Mouse (Mus musculus): Measurements from ENCODE around the gene Pla1a. TPM values are rescaled to one million over a fixed set of nuclear protein-coding genes. Genes with fewer than 3 reads are reported as not detected.
"Not testable (repeated sequence)": the region's sequence is repeated elsewhere in the genome, so short reads cannot be mapped to it uniquely, and the experiment has no call there.

The Pla1a gene
- 0.25 and 0.37 TPM in 2 replicates for polyA plus RNA-seq (2012; rRNA removed)

GRCm38 (mm10) chr16:38432498-38433425 is at the start of gene Pla1a:
TSS of gene Pla1a (minus strand) at chr16:38433145.
- TF ChIP-seq POLR2A (IDR thresholded peaks at IDR 0.05; ENCODE audit: borderline replicate concordance, extremely low read depth, insufficient read depth, insufficient read length, poor library complexity, severe bottlenecking), result no peak
- no peak for TF ChIP-seq CTCF (IDR thresholded peaks at IDR 0.05; ENCODE audit: borderline replicate concordance, extremely low read depth, insufficient read depth, insufficient read length)
- DNase-seq (ENCODE audit: low read depth), result no peak

- TF ChIP-seq CTCF (IDR thresholded peaks at IDR 0.05; ENCODE audit: borderline replicate concordance, extremely low read depth, insufficient read depth, insufficient read length) (no peak), POLR2A (IDR thresholded peaks at IDR 0.05; ENCODE audit: borderline replicate concordance, extremely low read depth, insufficient read depth, insufficient read length, poor library complexity, severe bottlenecking) (no peak)
- no peak for DNase-seq (ENCODE audit: low read depth)
Measured at GRCm38 (mm10) chr16:38481327-38481726, 48.4 kb upstream of the Pla1a start.

- TF ChIP-seq POLR2A (IDR thresholded peaks at IDR 0.05; ENCODE audit: borderline replicate concordance, extremely low read depth, insufficient read depth, insufficient read length, poor library complexity, severe bottlenecking), result no peak
- no peak for TF ChIP-seq CTCF (IDR thresholded peaks at IDR 0.05; ENCODE audit: borderline replicate concordance, extremely low read depth, insufficient read depth, insufficient read length)
- DNase-seq (ENCODE audit: low read depth), result no peak
Measured at GRCm38 (mm10) chr16:38478296-38478695, 45.4 kb upstream of the Pla1a start.

- DNase-seq (ENCODE audit: low read depth), result not testable (repeated sequence)
Measured at GRCm38 (mm10) chr16:38477241-38477608, 44.3 kb upstream of the Pla1a start.

GRCm38 (mm10) chr16:38476312-38477240 is 43.6 kb upstream of the Pla1a start:
- TF ChIP-seq CTCF (IDR thresholded peaks at IDR 0.05; ENCODE audit: borderline replicate concordance, extremely low read depth, insufficient read depth, insufficient read length), result no peak
- no peak for TF ChIP-seq POLR2A (IDR thresholded peaks at IDR 0.05; ENCODE audit: borderline replicate concordance, extremely low read depth, insufficient read depth, insufficient read length, poor library complexity, severe bottlenecking)
- peak; percentile 62 for DNase-seq (ENCODE audit: low read depth)

- TF ChIP-seq CTCF (IDR thresholded peaks at IDR 0.05; ENCODE audit: borderline replicate concordance, extremely low read depth, insufficient read depth, insufficient read length) (no peak), POLR2A (IDR thresholded peaks at IDR 0.05; ENCODE audit: borderline replicate concordance, extremely low read depth, insufficient read depth, insufficient read length, poor library complexity, severe bottlenecking) (no peak)
- no peak for DNase-seq (ENCODE audit: low read depth)
Measured at GRCm38 (mm10) chr16:38475681-38476311, 42.9 kb upstream of the Pla1a start.

- DNase-seq (ENCODE audit: low read depth), result no peak
- TF ChIP-seq POLR2A (IDR thresholded peaks at IDR 0.05; ENCODE audit: borderline replicate concordance, extremely low read depth, insufficient read depth, insufficient read length, poor library complexity, severe bottlenecking), result no peak
- no peak for TF ChIP-seq CTCF (IDR thresholded peaks at IDR 0.05; ENCODE audit: borderline replicate concordance, extremely low read depth, insufficient read depth, insufficient read length)
Measured at GRCm38 (mm10) chr16:38474677-38475286, 41.8 kb upstream of the Pla1a start.

GRCm38 (mm10) chr16:38473661-38474060 is 40.7 kb upstream of the Pla1a start:
- no peak for DNase-seq (ENCODE audit: low read depth)
- TF ChIP-seq CTCF (IDR thresholded peaks at IDR 0.05; ENCODE audit: borderline replicate concordance, extremely low read depth, insufficient read depth, insufficient read length), result no peak

- no peak for DNase-seq (ENCODE audit: low read depth)
- TF ChIP-seq POLR2A (IDR thresholded peaks at IDR 0.05; ENCODE audit: borderline replicate concordance, extremely low read depth, insufficient read depth, insufficient read length, poor library complexity, severe bottlenecking) (no peak), CTCF (IDR thresholded peaks at IDR 0.05; ENCODE audit: borderline replicate concordance, extremely low read depth, insufficient read depth, insufficient read length) (no peak)
Measured at GRCm38 (mm10) chr16:38472507-38472873, 39.5 kb upstream of the Pla1a start.

GRCm38 (mm10) chr16:38471697-38472506 is 39.0 kb upstream of the Pla1a start:
- DNase-seq (ENCODE audit: low read depth), result no peak

More at GRCm38 (mm10) chr16:38471697-38472506, 39.0 kb upstream of the Pla1a start:
- TF ChIP-seq POLR2A (IDR thresholded peaks at IDR 0.05; ENCODE audit: borderline replicate concordance, extremely low read depth, insufficient read depth, insufficient read length, poor library complexity, severe bottlenecking) (no peak), CTCF (IDR thresholded peaks at IDR 0.05; ENCODE audit: borderline replicate concordance, extremely low read depth, insufficient read depth, insufficient read length) (no peak)

Data from brain, embryonic 14.5 days (tissue).